Mouse (Mus musculus) left cerebral cortex, adult 18-20 months (tissue): ENCODE measurements at regions not wholly inside any gene's neighbourhood (a gene's known extent, or its start where the extent isn't known, plus 50 kb on each side); places are given as distances from the start of the nearest gene placed in this dataset.

Experiments used
- DNase-seq, 2 experiments: peaks; one replicate each; pipeline ENCODE4 v3.0.0; 2021 to 2022; ENCODE audit warnings: low spot score in 2 of 2, mixed read lengths in 1 of 2

GRCm38 (mm10) chr15:56820977-56821579 is 656.3 kb downstream of the Slc22a22 start:
- DNase-seq = no peak

GRCm38 (mm10) chr15:56820256-56820976 is 657.0 kb downstream of the Slc22a22 start:
- no peak for DNase-seq

- DNase-seq = no peak
These were observed 659.2 kb downstream of the Slc22a22 start for GRCm38 (mm10) chr15:56818158-56818690.

GRCm38 (mm10) chr15:56817204-56818157 is 659.9 kb downstream of the Slc22a22 start:
- DNase-seq = no peak

GRCm38 (mm10) chr15:56813876-56814275 is 663.5 kb downstream of the Slc22a22 start:
- no peak for DNase-seq

GRCm38 (mm10) chr15:56810151-56810550 is 667.3 kb downstream of the Slc22a22 start:
- DNase-seq = no peak

- no peak for DNase-seq
These were observed 669.8 kb downstream of the Slc22a22 start for GRCm38 (mm10) chr15:56807611-56808010.

GRCm38 (mm10) chr15:56801933-56802332 is 675.5 kb downstream of the Slc22a22 start:
- no peak for DNase-seq

GRCm38 (mm10) chr15:56775431-56775830 is 702.0 kb downstream of the Slc22a22 start:
- DNase-seq = no peak

- no peak for DNase-seq
These were observed 702.6 kb downstream of the Slc22a22 start for GRCm38 (mm10) chr15:56774648-56775393.

- peak in 1 of 2 experiments; percentile 23 for DNase-seq
These were observed 711.1 kb downstream of the Slc22a22 start for GRCm38 (mm10) chr15:56766356-56766755.

- DNase-seq = no peak
These were observed 712.4 kb downstream of the Slc22a22 start for GRCm38 (mm10) chr15:56764957-56765482.

GRCm38 (mm10) chr15:56764019-56764418 is 713.4 kb downstream of the Slc22a22 start:
- DNase-seq = no peak

GRCm38 (mm10) chr15:56746698-56747097 is 730.7 kb downstream of the Slc22a22 start:
- no peak for DNase-seq

GRCm38 (mm10) chr15:56744915-56745314 is 732.5 kb downstream of the Slc22a22 start:
- no peak for DNase-seq
